Mouse (Mus musculus) stomach, postnatal 0 days (tissue): ENCODE results near the gene Gzmf. TPM values are rescaled to one million over a fixed set of nuclear protein-coding genes. Genes with fewer than 3 reads are reported as not detected.
"Not testable (repeated sequence)": the region's sequence is repeated elsewhere in the genome, so short reads cannot be mapped to it uniquely, and the experiment has no call there.

Experiments used
- ATAC-seq: fragments of 200-750 bp; cut with Nextera tagmentation; 2 replicates; pipeline ENCODE4 v1.8.0; 2017; ENCODE audit not compliant: low FRiP score, low TSS enrichment
- DNase-seq: peaks from one replicate; pipeline ENCODE4 v3.0.0-alpha.2; 2016; ENCODE audit warnings: low spot score
- H3K27ac ChIP-seq: fragments of 300-500 bp; sonication (generic); replicated peaks from 2 replicates; pipeline ENCODE4 v1.5.1; 2014; ENCODE audit warnings: mild to moderate bottlenecking, control low read depth
- H3K27me3 ChIP-seq: fragments of 300-500 bp; sonication (generic); 2 replicates; pipeline ENCODE4 v1.6.1; 2014; ENCODE audit warnings: low read length; ENCODE audit not compliant: control insufficient read depth, insufficient read depth
- H3K36me3 ChIP-seq: fragments of 300-500 bp; sonication (generic); 2 replicates; pipeline ENCODE4 v1.6.1; 2014; ENCODE audit warnings: low read length, mixed read lengths; ENCODE audit not compliant: control insufficient read depth, insufficient read depth
- H3K4me1 ChIP-seq: fragments of 300-500 bp; sonication (generic); replicated peaks from 2 replicates; pipeline ENCODE4 v1.6.1; 2014; ENCODE audit warnings: antibody characterized with exemption; ENCODE audit not compliant: control insufficient read depth, insufficient read depth
- H3K4me2 ChIP-seq: fragments of 300-500 bp; sonication (generic); replicated peaks from 2 replicates; pipeline ENCODE4 v1.6.1; 2014; ENCODE audit warnings: low read depth, mild to moderate bottlenecking, control low read depth, moderate library complexity
- H3K4me3 ChIP-seq: fragments of 300-500 bp; sonication (generic); 2 replicates; pipeline ENCODE4 v1.5.1; 2014; ENCODE audit warnings: low read depth, low read length, control low read depth
- H3K9ac ChIP-seq: fragments of 300-500 bp; sonication (generic); 2 replicates; pipeline ENCODE4 v1.6.1; 2014; ENCODE audit warnings: mild to moderate bottlenecking, low read length, control low read depth, mixed read lengths
- H3K9me3 ChIP-seq: fragments of 300-500 bp; sonication (generic); 2 replicates; pipeline ENCODE4 v1.6.1; 2016; ENCODE audit warnings: low read length; ENCODE audit not compliant: control insufficient read depth
- CTCF ChIP-seq: IDR thresholded peaks from 2 replicates; pipeline ENCODE4 v1.5.1; 2016; ENCODE audit warnings: antibody characterized with exemption, low read depth, mild to moderate bottlenecking, moderate library complexity
- EP300 ChIP-seq: optimal IDR thresholded peaks from 2 replicates; pipeline ENCODE3; 2016; ENCODE audit warnings: antibody characterized with exemption
- WGBS: fragments of 180-500 bp; shearing (Covaris S2); extraction: QIAGEN DNeasy Blood & Tissue Kit; methylation state at CpG from one replicate; pipeline ENCODE4 v1.1.7; 2014; 5-methylcytosine and 5-hydroxymethylcytosine counted together
- polyA plus RNA-seq: library from polyadenylated mRNA; unstranded; fragments of >200 nt; fragmentation: Nextera tagmentation; extraction: Ambion mirVana; gene quantifications from 2 replicates; pipeline ENCODE4 v1.2.1, GENCODE M21; 2015

Gzmf gene
- polyA plus RNA-seq, 1 experiment from 2014 or later = not detected

GRCm38 (mm10) chr14:56168009-56168408, 43.2 kb downstream of the Gzmf start:
- no peaks in the 10 kb centered on the region for H3K4me1 ChIP-seq
- TF ChIP-seq CTCF = no peak
- TF ChIP-seq EP300 = no peak
- no peaks in the 10 kb centered on the region for H3K36me3 ChIP-seq
- 70% methylated on average over 6 of the region's 6 CpGs for WGBS
- no peaks in the 10 kb centered on the region for H3K9me3 ChIP-seq
- H3K9ac ChIP-seq = no peak overlapping the region
- no peak overlapping the region for H3K27ac ChIP-seq
- ATAC-seq (no peak), DNase-seq (no peak)
- no peaks in the 10 kb centered on the region for H3K27me3 ChIP-seq
- no peak overlapping the region for H3K4me3 ChIP-seq
- H3K4me2 ChIP-seq = no peak overlapping the region

- no peak overlapping the region for H3K27ac ChIP-seq
- no peak overlapping the region for H3K4me2 ChIP-seq
- no peak for ATAC-seq
- H3K27me3 ChIP-seq = no peaks in the 10 kb centered on the region
- H3K9me3 ChIP-seq = no peaks in the 10 kb centered on the region
- TF ChIP-seq CTCF (no peak), EP300 (no peak)
- no peak for DNase-seq
- H3K36me3 ChIP-seq = no peaks in the 10 kb centered on the region
- 77% methylated on average over 2 of the region's 2 CpGs for WGBS
- H3K4me1 ChIP-seq = no peaks in the 10 kb centered on the region
- no peak overlapping the region for H3K4me3 ChIP-seq
- no peak overlapping the region for H3K9ac ChIP-seq
Measured at GRCm38 (mm10) chr14:56162109-56162508, 49.1 kb downstream of the Gzmf start.

GRCm38 (mm10) chr14:56159479-56159878, 51.7 kb downstream of the Gzmf start, which contains the start of gene Gzmg:
TSS of gene Gzmg (minus strand) at chr14:56159579.
- H3K9me3 ChIP-seq, H3K27me3 ChIP-seq, H3K4me2 ChIP-seq, DNase-seq, ATAC-seq, H3K27ac ChIP-seq, H3K36me3 ChIP-seq, H3K4me3 ChIP-seq, H3K4me1 ChIP-seq, H3K9ac ChIP-seq: not testable (repeated sequence)
- WGBS = 75% methylated on average over 2 of the region's 2 CpGs

- DNase-seq = no peak
Measured at GRCm38 (mm10) chr14:56155340-56155739, 55.9 kb downstream of the Gzmf start.

More at GRCm38 (mm10) chr14:56155340-56155739, 55.9 kb downstream of the Gzmf start:
- H3K36me3 ChIP-seq = no peaks in the 10 kb centered on the region
- no peak for ATAC-seq
- no peak overlapping the region for H3K27ac ChIP-seq
- no peaks in the 10 kb centered on the region for H3K4me1 ChIP-seq
- WGBS = 66% methylated on average over 2 of the region's 2 CpGs
- H3K9me3 ChIP-seq = no peaks in the 10 kb centered on the region
- no peak overlapping the region for H3K9ac ChIP-seq
- H3K4me3 ChIP-seq = no peak overlapping the region
- H3K4me2 ChIP-seq = no peak overlapping the region
- TF ChIP-seq EP300 (no peak), CTCF (peak; percentile 43)
- H3K27me3 ChIP-seq = no peaks in the 10 kb centered on the region

Other genes starting within 250 kb of the Gzmf start
- gene Mcpt1, start 193.4 kb downstream of the Gzmf start, polyA plus RNA-seq = 0.13 TPM in 1 of 2 replicates, not detected in the other
- not detected in 2 replicates for gene Mcpt9, start 180.9 kb downstream of the Gzmf start, polyA plus RNA-seq
- gene Mcpt2, start 169.4 kb downstream of the Gzmf start, polyA plus RNA-seq = 1.7 and 1.8 TPM in 2 replicates
- 3.7 TPM in 2 replicates for gene Mcpt4, start 149.1 kb downstream of the Gzmf start, polyA plus RNA-seq
- gene Mcpt8, start 126.1 kb downstream of the Gzmf start, polyA plus RNA-seq = 0.16 and 0.30 TPM in 2 replicates
- 0.13 and 0.18 TPM in 2 replicates for gene Ctsg, start 108.8 kb downstream of the Gzmf start, polyA plus RNA-seq
- gene Gzme, start 90.8 kb downstream of the Gzmf start, polyA plus RNA-seq = not detected in 2 replicates
- not detected in 2 replicates for gene Gzmd, start 78.8 kb downstream of the Gzmf start, polyA plus RNA-seq
- gene Gzmg, start 51.8 kb downstream of the Gzmf start, polyA plus RNA-seq = not detected in 2 replicates
- not detected in 2 replicates for gene Gzmn, start 36.8 kb downstream of the Gzmf start, polyA plus RNA-seq
- gene Gzmc, start 23.2 kb upstream of the Gzmf start, polyA plus RNA-seq = 0.11 TPM in 1 of 2 replicates, not detected in the other
- 0.11 and 0.15 TPM in 2 replicates for gene Gzmb, start 50.8 kb upstream of the Gzmf start, polyA plus RNA-seq
- gene Atp12a, start 153.7 kb upstream of the Gzmf start, polyA plus RNA-seq = 0.05 and 0.28 TPM in 2 replicates
- 0.40 and 0.67 TPM in 2 replicates for gene Rnf17, start 191.2 kb upstream of the Gzmf start, polyA plus RNA-seq